Mouse (Mus musculus): ENCODE measurements around the gene Mdga1.
"Not testable (repeated sequence)": the region's sequence is repeated elsewhere in the genome, so short reads cannot be mapped to it uniquely, and the experiment has no call there.

The Mdga1 gene

DNA sequence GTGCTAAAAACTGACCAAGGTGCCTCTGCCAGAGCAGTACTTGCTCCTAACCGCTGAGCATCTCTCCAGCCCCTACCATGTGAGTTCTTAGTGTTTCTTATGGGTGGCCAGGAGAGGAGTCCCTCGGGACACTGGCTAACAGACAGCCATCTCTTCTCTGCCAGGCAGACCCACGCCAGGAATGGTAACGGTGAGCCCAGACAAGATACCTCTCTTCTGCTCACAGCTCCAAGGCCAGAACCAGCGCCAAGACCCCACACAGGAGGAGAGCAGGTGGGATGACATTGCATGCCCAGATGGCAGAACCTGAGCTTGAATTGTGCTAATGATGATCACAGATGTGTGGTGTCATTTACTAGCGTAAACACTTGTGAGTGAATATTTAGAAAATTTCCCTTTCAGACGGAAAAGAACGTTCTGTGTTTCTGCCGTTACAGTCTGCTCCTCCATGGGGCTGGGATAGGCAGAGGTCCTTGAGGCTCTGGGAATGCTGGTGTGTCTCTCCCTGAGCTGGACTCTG is 178.3 kb downstream of the Mdga1 start:
- DNase-seq: no peak

DNA sequence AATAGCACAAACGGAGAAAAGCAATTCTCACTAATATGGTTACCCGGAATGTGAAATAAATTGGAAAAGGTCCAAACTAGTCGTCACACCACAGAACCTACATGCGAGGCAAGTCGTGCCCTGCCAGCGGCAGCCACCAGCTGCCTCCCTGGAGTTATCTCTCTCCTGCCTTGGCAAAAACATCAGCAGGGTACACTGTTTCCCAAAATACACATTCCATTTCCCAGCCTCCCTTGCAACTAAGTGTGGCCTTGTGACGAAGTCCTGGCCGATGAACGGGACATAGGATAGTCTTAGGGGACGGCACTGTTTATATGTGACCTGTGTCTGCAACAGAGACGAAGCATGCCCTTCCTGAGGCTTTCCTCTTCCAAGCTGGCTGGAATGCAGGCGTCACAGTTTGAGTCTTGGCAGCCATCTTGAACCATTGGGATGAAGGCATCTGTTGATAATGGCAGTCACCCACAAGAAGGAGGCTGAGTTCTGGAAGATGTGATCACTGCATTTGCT is 179.6 kb downstream of the Mdga1 start:
- DNase-seq: no peak

DNA sequence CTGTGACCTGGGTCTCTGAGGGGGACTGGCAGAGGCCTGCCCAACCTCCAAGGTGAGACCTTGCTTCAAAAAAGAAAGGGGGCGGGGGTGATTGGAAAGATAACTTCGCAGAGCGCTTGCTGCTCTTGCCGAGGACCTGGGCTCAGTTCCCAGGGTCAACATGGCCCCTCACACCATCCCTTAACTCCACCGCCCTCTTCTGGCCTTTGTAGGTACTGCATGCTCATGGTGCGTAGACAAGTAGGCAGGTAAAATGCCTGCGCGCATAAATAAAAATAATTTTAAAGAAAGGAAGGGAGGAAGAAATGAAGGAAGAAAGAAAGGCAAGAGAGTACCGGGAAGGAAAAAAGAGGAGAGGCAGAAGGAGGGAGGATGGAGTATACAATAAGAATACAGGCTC is 180.2 kb downstream of the Mdga1 start:
- DNase-seq: peak; percentile 47

DNA sequence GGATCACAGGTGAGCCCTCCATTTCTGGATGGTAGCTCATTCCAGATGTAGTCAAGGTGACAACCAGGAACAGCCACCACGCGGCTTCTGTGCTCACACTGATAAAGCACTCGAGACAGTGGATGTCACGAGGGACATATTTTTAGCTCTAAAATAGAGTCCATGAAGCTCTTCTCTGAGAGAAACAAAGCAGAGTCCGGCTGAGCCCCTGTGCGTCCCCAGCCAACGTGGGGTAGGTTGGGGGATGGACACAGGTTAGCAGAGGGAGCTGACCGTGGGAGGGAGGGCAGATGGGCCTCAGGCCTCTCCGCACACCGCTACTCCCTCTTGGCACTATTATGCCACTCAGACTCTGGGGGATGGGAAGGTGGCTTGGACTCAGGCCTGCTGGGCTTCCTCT is 181.3 kb downstream of the Mdga1 start:
- DNase-seq: no peak

DNA sequence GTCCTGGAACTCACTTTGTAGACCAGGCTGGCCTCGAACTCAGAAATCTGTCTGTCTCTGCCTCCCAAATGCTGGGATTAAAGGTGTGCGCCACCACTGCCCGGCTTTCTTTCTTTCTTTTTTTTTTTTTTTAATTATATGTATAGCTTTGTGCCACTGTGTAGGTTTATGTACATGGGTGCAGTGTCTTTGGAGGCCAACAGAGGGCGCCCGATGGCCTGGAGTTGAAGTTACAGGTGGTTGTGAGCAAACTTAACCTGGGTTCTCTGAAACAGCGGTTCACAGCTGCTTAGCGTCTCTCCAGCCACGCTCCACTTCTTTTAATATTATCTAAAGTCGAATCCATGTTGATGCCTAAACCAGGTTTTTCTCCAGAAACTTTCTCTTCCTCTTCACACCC is 185.1 kb downstream of the Mdga1 start:
- DNase-seq: peak in 1 of 2 experiments; percentile 16

DNA sequence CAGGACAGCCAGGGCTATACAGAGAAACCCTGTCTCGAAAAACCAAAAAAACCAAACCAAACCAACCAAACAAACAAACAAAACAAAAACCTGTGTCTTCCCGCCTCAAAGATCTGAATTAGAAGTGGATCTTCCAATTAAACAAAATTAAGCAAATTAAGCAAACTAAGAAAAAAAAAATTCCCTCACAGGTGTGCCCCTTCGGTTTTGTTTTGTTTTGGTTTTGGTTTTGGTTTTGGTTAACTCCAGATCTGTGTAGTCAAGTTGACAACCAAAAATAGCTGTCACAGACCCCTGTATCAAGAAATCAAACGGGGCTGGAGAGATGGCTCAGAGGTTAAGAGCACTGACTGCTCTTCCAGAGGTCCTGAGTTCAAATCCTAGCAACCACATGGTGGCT is 188.4 kb downstream of the Mdga1 start:
- not testable (repeated sequence) for DNase-seq

DNA sequence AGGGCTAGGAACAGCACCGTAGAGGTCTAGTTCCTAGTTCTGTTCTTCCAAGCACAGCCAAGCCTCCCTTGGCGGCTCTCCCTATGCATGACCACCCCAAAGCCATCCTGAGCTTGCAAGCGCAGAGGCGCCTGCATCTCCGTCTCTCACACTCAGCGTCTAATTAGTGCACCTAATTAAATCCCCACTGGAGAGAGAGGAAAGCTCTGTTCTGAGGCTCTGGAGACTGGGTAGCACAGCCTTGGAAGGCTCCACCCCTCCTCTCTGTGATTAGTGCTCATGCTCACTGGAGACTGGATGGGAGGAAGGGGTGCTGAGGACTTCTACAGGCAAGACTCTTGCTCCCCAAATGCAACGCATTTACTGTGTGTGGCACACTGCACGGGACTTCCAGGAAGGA is 191.9 kb downstream of the Mdga1 start:
- no peak for DNase-seq
